Mouse (Mus musculus): ENCODE measurements around the gene Xpr1.

- TF ChIP-seq POLR2A (IDR thresholded peaks at IDR 0.05; ENCODE audit: low read depth, low read length) = no peak
- TF ChIP-seq CTCF (IDR thresholded peaks at IDR 0.05; ENCODE audit: extremely low read depth, insufficient read length, insufficient replicate concordance, low read depth, low read length) = no peak
Measured at GRCm38 (mm10) chr1:155388418-155388817, 28.8 kb downstream of the Xpr1 start.

All from small intestine, adult 2 months (tissue).